Mouse (Mus musculus) liver (tissue): ENCODE measurements around the gene Dnlz.

Source experiments
- DNase-seq: peaks from one replicate; pipeline ENCODE4 v3.0.0-alpha.2; 2020; ENCODE audit warnings: mixed read lengths

Dnlz gene

GRCm38 (mm10) chr2:26356678-26357077 lies 4.8 kb upstream of the Dnlz start:
- no peak for DNase-seq

GRCm38 (mm10) chr2:26356231-26356630 lies 4.3 kb upstream of the Dnlz start:
- no peak for DNase-seq

DNA sequence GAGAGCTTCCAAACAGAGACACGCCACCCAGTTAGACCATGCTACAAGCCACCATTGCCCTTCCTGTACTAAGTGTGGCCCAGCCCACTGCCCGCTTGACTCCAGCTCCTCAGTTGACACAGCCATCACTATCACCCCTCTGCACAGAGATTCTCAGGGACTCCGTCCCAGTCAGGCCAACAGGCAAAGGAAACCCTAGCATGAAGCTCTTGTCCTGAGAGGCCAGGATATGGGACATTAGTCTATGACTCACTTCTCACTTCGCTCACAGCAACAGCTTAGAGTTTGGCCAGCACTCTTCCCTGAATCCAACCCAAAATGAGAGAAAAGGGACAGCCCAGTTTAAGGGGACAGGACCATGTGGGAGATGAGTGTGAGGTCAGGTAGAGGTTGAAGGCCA lies 2.5 kb upstream of the Dnlz start:
- DNase-seq: no peak

DNA sequence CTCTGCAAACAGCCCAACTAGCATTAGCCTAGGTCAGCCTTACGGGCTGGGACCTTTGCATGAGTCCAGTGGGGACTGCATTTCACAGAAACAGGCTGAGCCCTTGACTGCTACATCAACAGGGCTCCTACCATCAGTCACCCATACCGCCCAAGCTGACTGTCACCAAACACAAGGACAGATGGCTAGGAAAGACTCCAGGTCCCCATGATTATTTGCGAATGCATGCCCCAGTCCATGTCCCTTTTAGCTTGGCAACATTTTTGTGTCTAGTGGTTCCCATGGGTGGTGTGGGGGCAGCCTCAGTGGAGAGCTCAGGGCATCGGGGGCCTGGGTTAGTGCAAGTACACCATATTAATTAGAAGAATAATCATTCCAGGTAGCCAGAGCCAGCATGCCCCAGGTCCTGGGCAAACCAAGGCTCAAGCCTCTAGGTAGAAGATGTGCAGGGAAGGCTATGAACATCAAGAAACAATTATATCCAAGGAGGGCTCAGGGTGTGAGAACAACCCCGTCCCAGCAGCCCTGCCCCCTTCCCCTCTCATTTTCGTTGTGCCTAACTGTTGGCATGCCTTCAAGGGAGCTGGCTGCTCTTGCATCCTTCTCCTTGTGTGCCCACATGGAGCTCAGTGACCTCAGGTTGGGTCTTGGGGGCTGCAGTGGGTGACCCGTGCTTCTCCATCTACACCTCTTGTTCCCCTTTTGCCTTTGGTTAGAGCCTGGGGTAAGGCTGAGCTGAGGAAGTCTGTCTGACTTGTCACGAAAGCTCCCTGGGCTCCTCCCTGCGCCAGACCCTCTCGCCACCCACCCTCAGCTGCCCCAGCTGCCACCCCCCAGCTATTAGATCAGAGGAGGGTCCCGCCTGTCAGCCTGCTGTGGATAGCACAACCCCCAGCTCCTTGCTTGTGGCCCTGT lies 1.4 kb upstream of the Dnlz start:
- DNase-seq: no peak

DNA sequence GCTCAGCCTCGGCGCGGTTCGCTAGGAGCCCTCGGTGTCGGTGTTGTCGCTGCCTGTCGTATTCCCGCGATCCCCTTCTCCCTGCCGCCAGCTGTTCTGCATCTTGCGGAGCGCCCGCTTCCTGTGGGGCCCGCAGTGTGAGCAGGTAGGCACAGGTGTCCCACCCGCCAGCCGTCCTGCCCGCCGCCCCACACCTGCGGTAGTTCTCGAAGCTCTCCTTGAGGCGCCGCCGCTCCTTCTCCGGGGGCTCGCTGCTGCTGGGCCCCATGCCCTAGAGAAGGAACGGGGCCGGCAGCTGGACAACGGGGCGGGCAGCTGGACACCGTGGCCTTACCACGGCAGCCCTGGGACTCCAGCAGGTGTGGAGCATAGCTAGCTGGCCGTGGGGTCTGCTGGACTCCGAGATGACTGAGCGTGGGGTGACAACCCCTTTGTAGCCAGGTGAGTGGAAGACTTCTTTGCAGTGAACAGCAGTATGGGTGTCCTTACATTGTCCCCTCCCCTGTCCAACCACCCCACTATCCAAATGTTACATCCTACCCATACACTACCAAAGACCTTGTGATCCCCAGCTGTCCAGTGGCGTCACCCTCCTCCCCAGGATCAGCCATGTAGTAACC lies 491 bp upstream of the Dnlz start:
- no peak for DNase-seq

DNA sequence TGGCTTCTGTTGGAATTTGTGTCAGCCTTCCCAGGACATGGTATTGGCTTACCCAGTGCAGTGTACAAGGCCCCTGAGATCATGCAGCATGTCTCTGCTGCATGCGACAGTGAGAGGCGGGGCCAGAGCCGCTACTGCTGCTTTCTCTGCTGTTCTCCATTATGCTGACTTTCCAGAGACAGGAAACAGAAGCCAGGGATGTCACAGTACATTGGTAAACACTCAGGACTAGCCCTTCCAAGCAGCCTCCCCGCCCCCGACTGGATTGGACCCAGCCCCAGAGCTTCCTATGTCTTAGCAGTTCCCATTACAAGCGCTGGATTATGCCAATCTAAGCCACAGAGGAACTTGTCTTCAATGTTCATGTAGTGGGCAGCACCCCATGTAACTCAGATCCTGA lies 3.7 kb downstream of the Dnlz start:
- peak; percentile 31 for DNase-seq

GRCm38 (mm10) chr2:26342609-26343490 lies 9.1 kb downstream of the Dnlz start:
- peak; percentile 27 for DNase-seq

DNA sequence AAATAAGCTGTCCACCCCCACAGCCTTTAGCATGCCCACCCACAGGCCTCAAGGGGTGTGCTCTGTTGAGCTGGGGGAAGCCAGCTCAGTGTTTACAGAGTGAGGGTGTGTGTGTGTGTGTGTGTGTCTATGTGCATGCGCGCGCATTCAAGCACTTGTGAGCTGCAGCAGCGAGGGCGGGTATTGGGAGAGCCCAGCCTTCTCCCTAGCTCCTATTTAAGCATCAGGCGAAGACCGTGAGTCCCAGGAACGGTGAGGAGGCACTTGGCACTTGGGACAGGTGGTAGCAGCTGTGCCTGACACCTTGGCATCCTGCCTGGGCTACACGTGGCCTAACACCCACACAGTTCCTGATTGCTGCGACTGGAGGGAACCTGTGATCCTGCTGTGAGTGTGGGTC lies 9.9 kb downstream of the Dnlz start:
- peak; percentile 29 for DNase-seq

DNA sequence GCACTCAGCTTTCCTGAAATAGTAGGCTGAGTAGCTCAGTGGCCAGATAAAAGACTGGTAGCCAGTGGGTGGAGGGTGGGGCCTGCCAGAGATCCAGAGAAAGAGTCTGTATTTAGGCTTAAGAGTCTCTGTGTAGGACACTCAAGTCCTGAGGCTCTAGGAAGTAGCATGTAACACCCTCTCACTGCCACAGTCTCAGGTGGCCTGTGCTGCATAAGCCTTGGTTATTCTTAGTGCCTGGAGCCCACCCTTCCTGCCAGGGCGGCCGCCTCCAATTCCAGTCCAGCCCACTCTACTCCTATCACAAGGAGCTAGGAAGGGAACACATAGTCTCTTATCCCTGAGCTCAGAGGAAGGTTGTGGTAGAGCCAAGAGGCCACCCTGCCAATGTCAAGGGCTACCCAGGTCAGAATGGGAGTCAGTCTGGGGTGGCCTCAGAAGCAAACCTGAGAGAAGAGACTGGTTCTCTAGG lies 10.4 kb downstream of the Dnlz start:
- DNase-seq: no peak

GRCm38 (mm10) chr2:26339204-26339551 lies 12.7 kb downstream of the Dnlz start:
- no peak for DNase-seq

GRCm38 (mm10) chr2:26338302-26339203 lies 13.4 kb downstream of the Dnlz start:
- DNase-seq: no peak

DNA sequence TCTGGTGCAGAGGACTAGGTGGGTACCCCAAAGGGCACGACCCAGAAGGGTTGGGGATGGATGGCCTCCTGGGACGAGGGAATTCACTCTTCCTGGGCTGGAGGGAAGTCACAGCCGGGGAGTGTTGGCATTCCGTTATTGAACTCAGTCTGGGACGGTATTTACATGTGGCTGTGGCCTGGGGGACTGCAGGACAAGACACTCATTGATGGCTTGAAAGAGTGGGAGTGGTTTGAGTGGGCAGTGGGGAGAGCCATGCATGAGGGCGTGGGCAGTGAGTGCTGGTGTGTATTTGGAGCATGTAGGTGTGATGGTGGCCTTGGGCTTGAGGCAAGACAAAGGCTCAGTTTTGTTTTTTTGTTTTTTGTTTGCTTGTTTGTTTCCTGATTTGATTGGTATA lies 21.2 kb downstream of the Dnlz start:
- DNase-seq: no peak

GRCm38 (mm10) chr2:26330056-26330468 lies 21.8 kb downstream of the Dnlz start:
- no peak for DNase-seq

- peak; percentile 40 for DNase-seq
Measured at GRCm38 (mm10) chr2:26329402-26329801, 22.5 kb downstream of the Dnlz start.

- no peak for DNase-seq
Measured at GRCm38 (mm10) chr2:26327852-26328251, 24.1 kb downstream of the Dnlz start.

DNA sequence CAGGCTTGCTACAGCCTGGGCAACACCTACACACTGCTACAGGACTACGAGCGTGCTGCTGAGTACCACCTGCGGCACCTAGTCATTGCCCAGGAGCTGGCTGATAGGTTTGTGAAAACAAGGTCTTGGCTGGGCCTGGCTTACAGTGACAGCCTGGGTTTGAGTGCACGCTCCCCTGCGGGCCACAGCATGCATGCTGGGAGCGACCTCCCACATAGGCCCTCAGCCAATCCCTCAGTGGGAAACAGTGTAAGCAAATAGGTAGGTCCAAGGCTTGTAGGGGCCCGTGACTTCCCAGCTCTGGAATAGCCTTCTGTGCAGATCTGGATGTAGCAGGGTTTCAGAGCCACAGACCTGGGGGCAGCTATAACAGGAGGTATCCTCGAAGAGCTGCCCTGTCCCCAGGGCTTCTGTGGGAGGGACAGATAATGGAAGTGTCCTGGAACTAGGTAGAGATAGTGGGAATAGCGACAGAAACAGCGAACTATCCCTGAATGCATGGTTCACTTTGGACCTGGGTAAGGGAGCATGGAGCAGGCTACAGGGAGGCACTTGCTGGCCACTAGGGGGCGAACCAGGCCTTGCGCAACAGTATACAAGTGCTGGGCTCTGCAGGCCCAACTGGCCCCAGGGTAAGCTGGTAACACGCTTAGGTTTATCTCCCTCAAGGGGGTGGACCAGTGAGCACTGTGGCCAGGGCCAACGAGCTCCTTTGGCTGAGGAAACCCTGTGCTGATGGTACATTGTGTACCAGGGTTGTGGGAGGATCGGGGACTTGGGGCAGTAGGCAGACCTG lies 26.3 kb downstream of the Dnlz start:
- peak; percentile 82 for DNase-seq

- DNase-seq: peak; percentile 27
Measured at GRCm38 (mm10) chr2:26324917-26325316, 27.0 kb downstream of the Dnlz start.

DNA sequence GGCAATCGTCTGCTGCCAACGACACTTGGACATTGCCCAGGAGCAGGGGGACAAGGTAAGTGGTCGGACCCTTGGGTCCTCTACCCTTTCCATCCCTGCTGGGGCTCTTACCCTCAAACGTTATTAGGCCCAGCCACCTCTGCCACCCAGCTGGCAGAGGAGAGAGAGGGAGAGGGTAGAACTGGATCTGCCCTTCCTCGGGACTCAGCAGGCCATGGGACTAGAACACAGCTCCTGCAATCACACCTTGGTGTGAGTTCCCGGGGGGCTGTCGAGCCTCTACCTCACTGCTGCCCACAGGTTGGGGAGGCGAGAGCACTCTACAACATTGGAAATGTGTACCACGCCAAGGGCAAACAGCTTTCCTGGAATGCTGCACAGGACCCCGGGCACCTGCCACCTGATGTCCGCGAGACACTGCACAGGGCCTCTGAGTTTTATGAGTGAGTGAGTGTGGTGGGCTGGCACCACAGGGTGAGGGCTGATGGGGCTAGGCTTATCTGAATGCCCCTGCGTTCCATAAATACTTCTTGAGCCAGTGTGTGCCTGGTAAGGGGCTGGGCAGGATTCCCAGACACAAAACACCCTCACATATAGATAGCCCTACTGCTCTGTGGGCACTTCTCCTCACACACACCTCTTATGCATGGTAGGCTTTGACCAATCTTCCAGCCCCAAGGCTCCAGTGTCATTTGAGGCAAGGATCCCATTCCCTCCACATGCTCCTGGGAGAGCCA lies 28.2 kb downstream of the Dnlz start:
- no peak for DNase-seq

DNA sequence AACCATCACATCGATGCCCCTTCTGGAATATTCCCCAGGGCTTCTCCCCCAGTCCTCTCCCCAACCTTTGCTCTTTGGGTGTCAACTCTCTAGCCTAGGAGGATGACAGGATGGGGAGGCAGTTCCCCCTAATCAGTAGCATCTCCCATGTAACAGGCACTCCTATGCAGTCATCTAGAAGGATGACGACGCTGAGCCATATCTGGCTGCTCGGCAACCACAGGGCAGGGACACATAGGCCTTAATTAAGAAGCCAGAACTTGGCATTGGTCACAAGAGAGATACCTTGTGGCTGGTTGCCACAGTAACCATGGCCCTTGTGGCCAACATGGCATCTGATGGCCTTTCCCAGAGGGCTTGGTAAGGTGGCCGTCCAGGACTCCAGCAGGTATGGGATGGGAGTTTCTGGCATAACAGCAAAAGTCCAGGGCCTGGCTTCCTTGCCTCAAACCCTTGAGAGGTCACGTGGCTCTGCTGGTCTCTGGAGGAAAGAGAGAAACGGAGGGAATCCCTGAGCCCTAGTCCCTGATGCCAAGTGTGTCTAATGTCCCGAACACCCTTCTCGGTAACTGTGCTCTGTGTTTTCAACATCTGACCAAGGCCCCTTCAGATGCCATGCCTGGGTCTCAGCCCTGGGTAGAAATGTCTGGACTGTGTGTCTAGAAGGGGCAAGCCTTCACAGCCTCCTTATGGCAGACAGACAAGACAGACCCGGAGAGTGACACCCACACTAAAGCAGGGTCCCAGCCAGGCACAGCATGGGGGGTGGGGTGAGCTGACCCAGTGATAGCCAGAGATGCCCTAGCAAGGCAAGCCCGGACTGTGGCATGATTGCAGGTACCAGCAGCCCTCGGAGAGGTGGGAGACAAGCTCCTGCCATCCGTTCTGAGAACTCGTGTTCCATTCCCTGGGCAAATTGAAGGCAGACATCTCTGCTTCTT lies 31.4 kb downstream of the Dnlz start:
- DNase-seq: no peak
